Mouse (Mus musculus) lung, postnatal 14 days (tissue): ENCODE measurements around the gene Runx2.

Source experiments
- DNase-seq: peaks from one replicate; pipeline ENCODE4 v3.0.0; 2021

The Runx2 gene

GRCm38 (mm10) chr17:44570899-44571298, 243.7 kb downstream of the Runx2 start:
- DNase-seq, result no peak

- no peak for DNase-seq
Measured at GRCm38 (mm10) chr17:44569020-44569621, 245.5 kb downstream of the Runx2 start.

GRCm38 (mm10) chr17:44566992-44567391, 247.6 kb downstream of the Runx2 start:
- DNase-seq, result no peak

- no peak for DNase-seq
Measured at GRCm38 (mm10) chr17:44565884-44566515, 248.6 kb downstream of the Runx2 start.

- DNase-seq, result peak; percentile 14
Measured at GRCm38 (mm10) chr17:44565311-44565831, 249.2 kb downstream of the Runx2 start.

- DNase-seq, result no peak
Measured at GRCm38 (mm10) chr17:44564611-44565198, 249.9 kb downstream of the Runx2 start.

GRCm38 (mm10) chr17:44560016-44560415, 254.6 kb downstream of the Runx2 start:
- DNase-seq, result no peak

GRCm38 (mm10) chr17:44557199-44558111, 257.1 kb downstream of the Runx2 start:
- peak; percentile 15 for DNase-seq

GRCm38 (mm10) chr17:44554941-44555340, 259.7 kb downstream of the Runx2 start:
- DNase-seq, result no peak

- DNase-seq, result no peak
Measured at GRCm38 (mm10) chr17:44549551-44549950, 265.0 kb downstream of the Runx2 start.

- no peak for DNase-seq
Measured at GRCm38 (mm10) chr17:44547922-44548321, 266.7 kb downstream of the Runx2 start.

GRCm38 (mm10) chr17:44546801-44547200, 267.8 kb downstream of the Runx2 start:
- no peak for DNase-seq

GRCm38 (mm10) chr17:44545141-44545813, 269.3 kb downstream of the Runx2 start:
- no peak for DNase-seq

GRCm38 (mm10) chr17:44542706-44543105, 271.9 kb downstream of the Runx2 start:
- no peak for DNase-seq

GRCm38 (mm10) chr17:44540699-44541098, 273.9 kb downstream of the Runx2 start:
- DNase-seq, result no peak

GRCm38 (mm10) chr17:44538921-44539320, 275.7 kb downstream of the Runx2 start:
- no peak for DNase-seq

GRCm38 (mm10) chr17:44530000-44530399, 284.6 kb downstream of the Runx2 start:
- DNase-seq, result peak; percentile 50

- no peak for DNase-seq
Measured at GRCm38 (mm10) chr17:44528617-44529016, 286.0 kb downstream of the Runx2 start.

GRCm38 (mm10) chr17:44524146-44524545, 290.5 kb downstream of the Runx2 start:
- DNase-seq, result no peak

- no peak for DNase-seq
Measured at GRCm38 (mm10) chr17:44522906-44523305, 291.7 kb downstream of the Runx2 start.

- DNase-seq, result no peak
Measured at GRCm38 (mm10) chr17:44520122-44521075, 294.2 kb downstream of the Runx2 start.
